Mouse (Mus musculus) kidney, postnatal 14 days (tissue): ENCODE measurements at regions not wholly inside any gene's neighbourhood (a gene's known extent, or its start where the extent isn't known, plus 50 kb on each side); places are given as distances from the start of the nearest gene placed in this dataset.
"Not testable (repeated sequence)": the region's sequence is repeated elsewhere in the genome, so short reads cannot be mapped to it uniquely, and the experiment has no call there.

Experiments
- DNase-seq: peaks from one replicate; pipeline ENCODE4 v3.0.0; 2022; ENCODE audit warnings: mixed read lengths

DNA sequence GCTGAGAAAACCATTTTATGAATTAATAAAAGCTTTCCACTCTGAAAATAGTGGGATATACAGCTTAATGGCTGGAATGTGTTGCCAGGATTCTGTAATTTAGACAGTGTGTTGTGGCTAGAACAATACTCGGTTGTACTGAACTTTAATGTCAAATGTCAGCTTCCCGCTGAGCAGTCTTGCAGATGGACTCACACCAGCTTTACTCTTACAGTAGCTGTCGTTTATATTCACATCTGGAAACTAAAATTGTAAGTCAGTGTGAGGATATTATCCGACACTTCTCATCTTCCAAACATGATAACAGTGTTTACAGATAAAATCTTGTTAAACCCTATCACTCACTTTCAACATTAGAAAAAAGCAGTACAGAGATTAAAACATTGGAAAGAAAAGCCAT lies 328.3 kb upstream of the Gje1 start:
- DNase-seq = no peak

GRCm38 (mm10) chr10:15037571-15037970 lies 319.6 kb upstream of the Gje1 start:
- no peak for DNase-seq

DNA sequence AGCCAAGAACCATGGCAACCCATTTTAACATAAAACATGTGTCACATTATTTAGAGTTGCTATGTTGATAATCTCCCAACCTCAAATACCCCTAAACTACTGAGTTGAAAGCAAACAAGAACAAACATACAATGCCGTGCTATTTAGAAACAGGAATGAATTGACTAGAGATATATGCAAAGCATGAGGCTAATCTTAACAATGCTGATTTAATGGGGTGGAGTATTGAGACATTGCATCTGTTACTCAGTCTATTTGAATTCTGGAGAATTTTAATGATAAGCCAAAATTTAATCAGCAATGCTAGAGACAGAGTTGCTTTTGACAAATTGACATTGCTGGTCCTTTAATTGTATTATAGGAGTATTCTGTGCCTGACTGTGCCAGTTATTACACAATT lies 313.5 kb upstream of the Gje1 start:
- no peak for DNase-seq

- DNase-seq = no peak
Observed at GRCm38 (mm10) chr10:15029151-15029550, 311.1 kb upstream of the Gje1 start.

GRCm38 (mm10) chr10:15013919-15014318 lies 295.9 kb upstream of the Gje1 start:
- DNase-seq = no peak

- DNase-seq = no peak
Observed at GRCm38 (mm10) chr10:14996374-14996773, 278.4 kb upstream of the Gje1 start.

DNA sequence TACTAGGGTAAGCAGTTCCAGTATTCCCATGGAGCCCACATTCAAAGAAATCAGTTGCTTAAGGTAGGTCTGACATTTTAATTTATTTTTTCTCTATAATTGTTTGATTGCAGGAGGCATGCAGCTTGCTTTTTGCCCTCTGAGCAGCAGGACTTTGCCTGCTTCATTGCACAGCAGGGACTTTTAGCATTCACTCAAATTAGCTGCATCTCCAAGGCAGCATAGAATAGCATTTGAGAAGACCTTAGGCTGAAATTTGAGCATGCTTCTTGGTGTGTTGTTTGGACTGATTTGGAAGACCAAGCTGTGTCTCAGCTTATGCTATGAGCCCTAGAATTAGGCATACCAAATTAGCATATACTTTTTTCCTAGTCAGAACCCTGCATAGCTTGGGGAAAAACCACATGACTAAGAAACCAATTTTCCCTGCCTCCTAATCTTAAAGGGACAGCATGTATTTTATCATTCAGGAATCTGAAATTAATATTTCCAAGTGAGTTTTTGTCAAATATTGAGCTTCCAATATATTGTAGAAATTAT lies 271.7 kb upstream of the Gje1 start:
- DNase-seq = no peak

DNA sequence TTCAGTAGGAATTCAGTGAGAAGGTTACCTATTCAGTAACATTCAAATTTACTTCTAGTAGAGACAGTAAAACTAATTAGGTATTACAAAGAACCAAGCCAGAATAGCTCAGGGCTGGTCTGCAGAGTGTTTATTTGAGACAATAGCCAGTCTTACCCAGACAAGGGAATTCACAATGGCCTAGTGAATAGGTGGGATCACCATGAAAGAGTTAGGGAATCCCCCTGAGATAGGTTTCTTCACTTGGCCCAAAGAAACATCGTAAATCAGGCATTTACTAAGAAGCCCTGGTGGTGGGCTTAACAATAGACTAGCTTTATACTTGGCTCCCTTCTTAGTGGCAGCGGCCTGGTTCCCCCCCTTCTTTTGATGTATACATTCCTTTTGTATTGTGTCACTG lies 268.6 kb upstream of the Gje1 start:
- not testable (repeated sequence) for DNase-seq

DNA sequence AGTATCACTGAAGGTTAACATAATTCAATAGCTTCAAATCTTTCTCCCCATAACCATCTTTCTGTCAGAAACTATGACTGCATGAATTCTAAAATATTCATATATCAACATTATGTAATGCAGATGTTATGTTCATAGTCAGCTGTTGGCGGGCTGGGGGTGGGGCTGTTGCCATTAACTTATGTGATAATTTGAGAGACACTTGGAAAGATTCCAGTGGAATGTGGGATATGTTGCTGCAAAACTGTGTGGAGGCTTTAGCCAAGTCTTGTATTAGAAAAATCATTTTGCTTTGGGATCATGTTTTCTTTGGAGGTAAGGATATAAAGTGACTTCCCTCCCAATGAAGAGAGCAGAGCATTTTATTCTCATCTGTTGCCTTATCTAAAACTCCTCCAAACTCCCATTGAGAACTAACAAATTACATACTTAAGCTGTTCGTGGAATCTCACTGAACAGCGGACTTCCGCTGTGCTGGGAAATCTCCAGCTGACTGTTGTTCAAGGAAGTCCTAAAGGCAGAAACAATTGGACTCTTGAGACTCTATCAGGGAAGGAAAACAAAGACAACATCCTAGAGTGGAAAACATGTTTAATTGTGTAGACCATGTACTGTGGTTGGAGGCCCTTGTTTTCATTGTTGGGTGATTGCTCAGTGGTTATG lies 260.2 kb upstream of the Gje1 start:
- peak; percentile 29 for DNase-seq

GRCm38 (mm10) chr10:14977268-14978000 lies 259.4 kb upstream of the Gje1 start:
- DNase-seq = no peak

DNA sequence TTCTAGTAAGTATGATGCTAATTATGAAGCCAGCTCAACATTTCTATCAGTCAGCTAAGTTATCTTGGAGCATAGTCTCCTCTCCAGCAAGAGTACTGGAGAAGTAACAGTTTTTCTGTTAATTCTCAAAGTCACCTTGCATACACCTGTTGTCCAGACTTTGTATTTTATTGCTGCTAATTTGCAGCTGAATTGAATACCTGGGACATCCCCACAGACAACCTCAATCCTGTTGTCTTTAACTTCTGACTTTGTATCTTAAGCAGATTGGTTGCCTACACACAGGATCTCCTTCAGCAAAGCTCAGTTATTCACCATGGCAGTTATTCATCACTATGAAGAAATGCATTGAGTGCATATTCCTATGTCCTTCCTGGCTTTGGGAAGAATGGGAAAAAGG lies 251.7 kb upstream of the Gje1 start:
- DNase-seq = no peak

DNA sequence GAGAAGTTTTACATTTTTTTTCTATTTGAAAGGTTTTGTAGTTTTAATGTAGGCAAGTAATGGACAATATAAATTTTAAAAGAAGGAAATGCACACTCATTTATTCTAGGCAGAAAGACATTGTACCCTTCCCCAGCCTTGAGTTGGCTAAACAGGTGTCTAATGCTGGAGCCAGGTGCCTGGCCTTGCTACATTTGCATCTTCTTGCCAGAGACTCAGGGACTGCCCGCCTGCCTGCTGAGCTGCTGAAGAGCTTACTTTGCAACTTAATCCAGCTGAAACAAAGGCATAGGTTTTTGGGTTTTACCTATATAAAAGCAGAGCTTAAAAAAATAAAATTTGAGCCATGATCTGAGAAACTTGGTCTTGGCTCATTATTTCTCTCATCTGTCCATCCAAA lies 249.6 kb upstream of the Gje1 start:
- no peak for DNase-seq

- DNase-seq = not testable (repeated sequence)
Observed at GRCm38 (mm10) chr10:14966771-14967170, 248.8 kb upstream of the Gje1 start.

GRCm38 (mm10) chr10:14952899-14953478 lies 235.0 kb upstream of the Gje1 start:
- DNase-seq = no peak

DNA sequence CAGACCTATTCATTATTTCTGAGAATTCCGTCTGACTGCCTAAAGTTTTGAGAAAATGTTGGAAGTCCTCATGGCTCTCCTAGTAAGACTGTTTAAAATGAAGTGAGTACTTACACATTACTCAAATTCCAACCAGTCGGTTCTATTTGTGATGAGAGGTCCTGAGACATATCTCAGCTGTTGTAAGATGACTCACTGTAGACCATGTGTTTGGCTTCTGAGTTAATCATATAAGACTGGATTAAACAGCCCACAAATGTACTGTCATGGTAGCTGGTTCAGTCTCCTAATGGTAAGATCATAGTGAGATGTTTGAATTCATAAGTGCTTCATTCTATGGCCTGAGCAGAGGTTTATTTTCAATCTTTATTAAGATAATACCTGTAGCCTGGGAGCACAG lies 223.9 kb upstream of the Gje1 start:
- DNase-seq = no peak
